9 mouse cellular contexts compared by ENCODE assay signal in the genomic region with DNA sequence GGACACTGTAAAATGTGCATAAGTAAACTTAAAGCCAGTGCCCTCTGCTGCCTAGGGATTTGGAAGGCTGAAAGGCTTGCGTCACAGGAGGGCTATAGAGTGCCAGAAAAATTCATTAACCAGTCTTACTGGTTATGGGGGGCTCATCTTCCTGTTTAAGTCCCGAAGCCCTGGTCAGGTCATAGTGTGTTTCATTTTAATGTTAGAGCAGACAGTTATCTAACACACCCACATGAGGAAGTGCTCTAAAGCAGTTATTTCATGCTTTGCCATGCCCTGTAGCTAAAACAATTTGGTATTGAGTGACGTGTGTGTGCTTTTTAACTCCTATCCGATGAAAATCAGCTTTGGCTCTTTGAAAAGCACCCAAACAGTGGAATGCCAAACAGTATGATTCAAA. TPM values are rescaled to one million over a fixed set of nuclear protein-coding genes. Genes with fewer than 3 reads are reported as not detected.
DNase-seq lines count a peak whose midpoint lies in the region; ATAC-seq lines count a peak whose summit lies in the region.
"Had no signal": no experiment of that assay in that cellular context is flagged by ENCODE, and none has a peak within 500 bp of the region (broad histone marks: within the 10 kb centered on the region; RNA-seq: fewer than 3 reads in every experiment).

No protein-coding gene starts in this region.

- peak overlapping the region; percentile 34 for H3K4me2 ChIP-seq in kidney, embryonic 16.5 days (replicated peaks; ENCODE audit: low read depth, low read length)
- peak overlapping the region; percentile 40 for H3K4me2 ChIP-seq in stomach, embryonic 16.5 days (ENCODE audit: low read depth, low read length)
- H3K4me2 ChIP-seq: stomach, embryonic 15.5 days had no signal

- H3K9me3 ChIP-seq in kidney, embryonic 16.5 days (ENCODE audit: low read length) = no peaks in the 10 kb centered on the region
- H3K9me3 ChIP-seq in stomach, embryonic 16.5 days (replicated peaks; ENCODE audit: control insufficient read depth, low read length) = no peaks in the 10 kb centered on the region
- H3K9me3 ChIP-seq: stomach, embryonic 15.5 days had no signal

- peak overlapping the region; percentile 29 for H3K27ac ChIP-seq in kidney, embryonic 16.5 days (ENCODE audit: low read length)
- no peak overlapping the region for H3K27ac ChIP-seq in stomach, embryonic 16.5 days (ENCODE audit: low read length)
- H3K27ac ChIP-seq: stomach, embryonic 15.5 days had no signal

- no peak overlapping the region for H3K4me3 ChIP-seq in kidney, embryonic 16.5 days (ENCODE audit: low read length)
- H3K4me3 ChIP-seq in stomach, embryonic 16.5 days (replicated peaks; ENCODE audit: low read length) = no peak overlapping the region; the same call in 1 of the 2 replicates
- H3K4me3 ChIP-seq: stomach, embryonic 15.5 days had no signal

- no peaks in the 10 kb centered on the region for H3K36me3 ChIP-seq in kidney, embryonic 16.5 days (ENCODE audit: insufficient read depth, low read length)
- H3K36me3 ChIP-seq in stomach, embryonic 16.5 days (ENCODE audit: control insufficient read depth, insufficient read depth, low read length) = no peaks in the 10 kb centered on the region
- H3K36me3 ChIP-seq: stomach, embryonic 15.5 days had no signal

- DNase-seq in heart, adult 11 months = peak; percentile 92
- DNase-seq in heart, postnatal 4 days = no peak
- DNase-seq in A20 (ENCODE audit: low read depth, low spot score) = peak; percentile 40
- DNase-seq in cerebellum, postnatal 14 days = peak; percentile 52 to 58
- no peak for DNase-seq in left cerebral cortex, adult 18-20 months (ENCODE audit: low spot score in 2 of 2)
- no peak for DNase-seq in right cerebral cortex, postnatal 36 days (ENCODE audit: low spot score in 2 of 2)

- H3K27me3 ChIP-seq in kidney, embryonic 16.5 days (ENCODE audit: insufficient read depth, low read length) = no peaks in the 10 kb centered on the region
- no peaks in the 10 kb centered on the region for H3K27me3 ChIP-seq in stomach, embryonic 16.5 days (ENCODE audit: control insufficient read depth, insufficient read depth, low read length)
- H3K27me3 ChIP-seq: stomach, embryonic 15.5 days had no signal

- no peak for ATAC-seq in kidney, embryonic 16.5 days (ENCODE audit: low FRiP score, low TSS enrichment)
- ATAC-seq in stomach, embryonic 16.5 days (ENCODE audit: insufficient read depth, low FRiP score) = no peak

- peaks cover 8% of the 10 kb centered on the region for H3K4me1 ChIP-seq in kidney, embryonic 16.5 days (ENCODE audit: insufficient read depth, low read length)
- peaks cover 8% of the 10 kb centered on the region for H3K4me1 ChIP-seq in stomach, embryonic 16.5 days (ENCODE audit: control insufficient read depth, insufficient read depth, low read length)
- H3K4me1 ChIP-seq: stomach, embryonic 15.5 days had no signal

- 0 out of 2 replicates have a peak overlapping the region, but pooled peaks have one; percentile 38 for H3K9ac ChIP-seq in kidney, embryonic 16.5 days (replicated peaks; ENCODE audit: low read length)
- no peak overlapping the region; the same call in 1 of the 2 replicates for H3K9ac ChIP-seq in stomach, embryonic 16.5 days (ENCODE audit: low read length)
- H3K9ac ChIP-seq: stomach, embryonic 15.5 days had no signal

- 25% methylated on average over 4 of the region's 4 CpGs for WGBS in kidney, embryonic 16.5 days
- 27% methylated on average over 4 of the region's 4 CpGs for WGBS in stomach, embryonic 16.5 days

RNA-seq across cellular contexts. Expression of a gene that starts 34.3 kb away (rescaled TPM):
- total RNA-seq in heart, postnatal 4 days (2021) = 100 to 1,000 TPM; 102 to 105 TPM
- 44.6 and 49.4 TPM in 2 replicates for polyA plus RNA-seq in kidney, embryonic 16.5 days (2015; fragmentation: Nextera tagmentation; extraction: Ambion mirVana)
- 23.5 and 26.3 TPM in 2 replicates for polyA plus RNA-seq in stomach, embryonic 16.5 days (2015; fragmentation: Nextera tagmentation; extraction: Ambion mirVana)
- 10 to 100 TPM; 44.7 to 44.8 TPM for total RNA-seq in left cerebral cortex, adult 18-20 months (2021)

Comparison
In these comparisons a context has a peak if more than half of its experiments do, and no peak if none do; other contexts are left out.
1. DNase-seq: peak in heart, adult 11 months (single experiment), A20 (single experiment) and cerebellum, postnatal 14 days (2 of 2); none in heart, postnatal 4 days (single experiment), left cerebral cortex, adult 18-20 months (0 of 2) and right cerebral cortex, postnatal 36 days (0 of 2).